ENCODE assay signal across 8 mouse cellular contexts in the genomic region with DNA sequence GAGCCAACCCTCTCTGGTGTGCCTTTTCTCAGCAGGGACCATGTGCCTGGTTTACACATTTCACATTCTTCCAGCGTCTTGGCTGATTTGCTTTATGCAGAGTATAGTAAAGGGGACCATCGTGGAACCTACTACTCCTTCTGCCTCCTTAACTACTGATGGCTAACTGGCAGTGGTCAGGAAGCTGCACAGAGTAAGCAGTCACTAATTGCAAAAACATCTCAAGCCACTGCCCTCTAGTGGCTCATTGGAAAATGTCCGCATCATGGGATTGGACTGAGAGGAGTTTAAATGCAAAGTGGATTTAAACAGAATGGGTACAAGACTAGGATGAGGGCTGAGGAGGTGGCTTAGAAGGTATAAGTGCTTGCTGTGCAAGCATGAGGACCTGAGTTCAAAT. TPM values are rescaled to one million over a fixed set of nuclear protein-coding genes. Genes with fewer than 3 reads are reported as not detected.
A peak's percentile ranks its signal among the peaks of the same experiment; 100 is the strongest.
DNase-seq lines count a peak whose midpoint lies in the region; ATAC-seq and TF ChIP-seq lines count a peak whose summit lies in the region.

No protein-coding gene starts in this region.

- DNase-seq in heart, adult 9 months (ENCODE audit: low spot score in 2 of 2): no peak
- no peak for DNase-seq in Patski (ENCODE audit: low read depth, low spot score)
- peak; percentile 70 for DNase-seq in forebrain, embryonic 14.5 days (ENCODE audit: low spot score)
- peak; percentile 5 for DNase-seq in lung, postnatal 14 days
- DNase-seq in telencephalon, adult 2 months (ENCODE audit: low read depth, low spot score): peak; percentile 17
- no peak for DNase-seq in thymus, postnatal 10 days (ENCODE audit: low spot score in 2 of 2)

- H3K4me2 ChIP-seq in heart, embryonic 16.5 days (ENCODE audit: low read depth, low read length): no peak overlapping the region
- no peak overlapping the region for H3K4me2 ChIP-seq in forebrain, embryonic 14.5 days (ENCODE audit: low read length)
- H3K4me2 ChIP-seq in kidney, embryonic 14.5 days (replicated peaks; ENCODE audit: low read depth, low read length): no peak overlapping the region

- H3K4me1 ChIP-seq in heart, embryonic 16.5 days (ENCODE audit: control insufficient read depth, insufficient read depth, low read length): peaks cover 22% of the 10 kb centered on the region
- no peaks in the 10 kb centered on the region for H3K4me1 ChIP-seq in forebrain, embryonic 14.5 days (ENCODE audit: control insufficient read depth, insufficient read depth, low read length)
- H3K4me1 ChIP-seq in kidney, embryonic 14.5 days (ENCODE audit: control insufficient read depth, insufficient read depth, low read length): peaks cover 27% of the 10 kb centered on the region

- 15% methylated on average over 3 of the region's 3 CpGs for WGBS in heart, embryonic 16.5 days
- WGBS in forebrain, embryonic 14.5 days: 21% methylated on average over 3 of the region's 3 CpGs
- WGBS in kidney, embryonic 14.5 days: 24% methylated on average over 3 of the region's 3 CpGs

- in situ Hi-C loops in Patski (cut with MboI; ENCODE audit: low pct_unique_long_range_greater_than_20kb): loop anchor here (10.0 kb wide), 1 partner anchor 234 kb away; no protein-coding TSS in a partner anchor

- peak; percentile 80 for TF ChIP-seq CTCF in Patski (IDR thresholded peaks at IDR 0.05)

- H3K27ac ChIP-seq in heart, embryonic 16.5 days (ENCODE audit: low read length): no peak overlapping the region
- H3K27ac ChIP-seq in forebrain, embryonic 14.5 days (ENCODE audit: low read depth, low read length): no peak overlapping the region
- no peak overlapping the region for H3K27ac ChIP-seq in kidney, embryonic 14.5 days (ENCODE audit: low read depth, low read length)

- H3K9ac ChIP-seq in heart, embryonic 16.5 days (ENCODE audit: low read length): no peak overlapping the region
- no peak overlapping the region for H3K9ac ChIP-seq in forebrain, embryonic 14.5 days (ENCODE audit: low read length)
- no peak overlapping the region for H3K9ac ChIP-seq in kidney, embryonic 14.5 days (ENCODE audit: low read depth, low read length)

- H3K9me3 ChIP-seq in heart, embryonic 16.5 days (replicated peaks; ENCODE audit: control insufficient read depth, low read length): no peaks in the 10 kb centered on the region; the same call in 1 of the 2 replicates
- H3K9me3 ChIP-seq in forebrain, embryonic 14.5 days (replicated peaks; ENCODE audit: control insufficient read depth, low read length): no peaks in the 10 kb centered on the region
- H3K9me3 ChIP-seq in kidney, embryonic 14.5 days (ENCODE audit: control insufficient read depth, low read length): no peaks in the 10 kb centered on the region

- H3K4me3 ChIP-seq in heart, embryonic 16.5 days (ENCODE audit: low read length): no peak overlapping the region
- no peak overlapping the region for H3K4me3 ChIP-seq in forebrain, embryonic 14.5 days (ENCODE audit: low read depth, low read length)
- H3K4me3 ChIP-seq in kidney, embryonic 14.5 days (ENCODE audit: low read length): no peak overlapping the region

- POLR2A ChIA-PET in Patski (lab: Charles Lee): no interaction called here

- H3K27me3 ChIP-seq in heart, embryonic 16.5 days (ENCODE audit: control insufficient read depth, insufficient read depth, low read length): no peaks in the 10 kb centered on the region
- no peaks in the 10 kb centered on the region for H3K27me3 ChIP-seq in Patski
- H3K27me3 ChIP-seq in forebrain, embryonic 14.5 days (replicated peaks; ENCODE audit: control insufficient read depth, insufficient read depth, low read length): no peaks in the 10 kb centered on the region
- no peaks in the 10 kb centered on the region for H3K27me3 ChIP-seq in kidney, embryonic 14.5 days (ENCODE audit: control insufficient read depth, insufficient read depth, low read length)

- peak; percentile 42; the same call in 1 of the 2 replicates for ATAC-seq in heart, embryonic 16.5 days (replicated peaks; ENCODE audit: extremely low read depth, insufficient read depth, low FRiP score)
- peak; percentile 49 for ATAC-seq in Patski
- peak; percentile 54 for ATAC-seq in forebrain, embryonic 14.5 days
- peak; percentile 30; the same call in 1 of the 2 replicates for ATAC-seq in kidney, embryonic 14.5 days (ENCODE audit: low FRiP score, low TSS enrichment)

- CTCF ChIA-PET in Patski (lab: Charles Lee): interaction anchor here (0.8 to 1.5 kb wide), 4 partner anchors 118 to 374 kb away, joined by 3 read pairs; no protein-coding TSS in a partner anchor

- H3K36me3 ChIP-seq in heart, embryonic 16.5 days (ENCODE audit: control insufficient read depth, insufficient read depth): no peaks in the 10 kb centered on the region
- H3K36me3 ChIP-seq in forebrain, embryonic 14.5 days (ENCODE audit: control insufficient read depth, insufficient read depth, low read length): no peaks in the 10 kb centered on the region
- H3K36me3 ChIP-seq in kidney, embryonic 14.5 days (ENCODE audit: control insufficient read depth, insufficient read depth, low read length): no peaks in the 10 kb centered on the region

RNA-seq across cellular contexts. Expression of a gene that starts 14.7 kb away (rescaled TPM):
- polyA plus RNA-seq in heart, embryonic 16.5 days (2015; fragmentation: Nextera tagmentation; extraction: Ambion mirVana): 0.98 and 1.0 TPM in 2 replicates
- polyA plus RNA-seq in Patski (2021): 3.1 TPM
- polyA plus RNA-seq in forebrain, embryonic 14.5 days (2014; fragmentation: Nextera tagmentation; extraction: Ambion mirVana): not detected in 2 replicates
- polyA plus RNA-seq in kidney, embryonic 14.5 days (2014; fragmentation: Nextera tagmentation; extraction: Ambion mirVana): 0.89 and 1.4 TPM in 2 replicates

Comparison
In these comparisons a context has a peak if more than half of its experiments do, and no peak if none do; other contexts are left out.
1. DNase-seq: peak in forebrain, embryonic 14.5 days (single experiment), lung, postnatal 14 days (single experiment) and telencephalon, adult 2 months (single experiment); none in heart, adult 9 months (0 of 2), Patski (single experiment) and thymus, postnatal 10 days (0 of 2).
2. Peak in every context shown above with its lines, with median percentiles within 50 percentile points of each other: ATAC-seq.